Mouse (Mus musculus) limb, embryonic 12.5 days (tissue): ENCODE data around the gene Eif3f. TPM values are rescaled to one million over a fixed set of nuclear protein-coding genes. Genes with fewer than 3 reads are reported as not detected.

Source experiments
- ATAC-seq: fragments of 200-750 bp; cut with Nextera tagmentation; 2 replicates; pipeline ENCODE4 v1.8.0; 2017; ENCODE audit warnings: low read depth, moderate TSS enrichment; ENCODE audit not compliant: insufficient number of reproducible peaks, insufficient read depth, low FRiP score, low TSS enrichment
- H3K27ac ChIP-seq: fragments of 300-500 bp; sonication (generic); 2 replicates; pipeline ENCODE4 v1.5.1; 2016; ENCODE audit warnings: mild to moderate bottlenecking, moderate library complexity
- H3K27me3 ChIP-seq: fragments of 300-500 bp; sonication (generic); 2 replicates; pipeline ENCODE4 v1.6.1; 2016; ENCODE audit warnings: mild to moderate bottlenecking, moderate library complexity
- H3K36me3 ChIP-seq: fragments of 300-500 bp; sonication (generic); 2 replicates; pipeline ENCODE4 v1.6.1; 2016; ENCODE audit warnings: mild to moderate bottlenecking, moderate library complexity
- H3K4me1 ChIP-seq: fragments of 300-500 bp; sonication (generic); replicated peaks from 2 replicates; pipeline ENCODE4 v1.6.1; 2016
- H3K4me2 ChIP-seq: fragments of 300-500 bp; sonication (generic); 2 replicates; pipeline ENCODE4 v1.6.1; 2016; ENCODE audit warnings: mild to moderate bottlenecking, moderate library complexity
- H3K4me3 ChIP-seq: fragments of 300-500 bp; sonication (generic); replicated peaks from 2 replicates; pipeline ENCODE4 v1.5.1; 2016; ENCODE audit warnings: mild to moderate bottlenecking
- H3K9ac ChIP-seq: fragments of 300-500 bp; sonication (generic); replicated peaks from 2 replicates; pipeline ENCODE4 v1.6.1; 2016; ENCODE audit warnings: mild to moderate bottlenecking, moderate library complexity
- H3K9me3 ChIP-seq: fragments of 300-500 bp; sonication (generic); 2 replicates; pipeline ENCODE4 v1.6.1; 2016; ENCODE audit warnings: mild to moderate bottlenecking, moderate library complexity
- WGBS: fragments of 180-500 bp; shearing (Covaris S2); methylation state at CpG from one replicate; pipeline ENCODE4 v1.1.7; 2016; 5-methylcytosine and 5-hydroxymethylcytosine counted together
- polyA plus RNA-seq: library from polyadenylated mRNA; unstranded; fragments of >200 nt; fragmentation: Nextera tagmentation; extraction: Ambion mirVana; gene quantifications from 2 replicates; pipeline ENCODE4 v1.2.1, GENCODE M21; 2016

The Eif3f gene
- polyA plus RNA-seq, 1 experiment from 2014 or later = 91.1 TPM

DNA sequence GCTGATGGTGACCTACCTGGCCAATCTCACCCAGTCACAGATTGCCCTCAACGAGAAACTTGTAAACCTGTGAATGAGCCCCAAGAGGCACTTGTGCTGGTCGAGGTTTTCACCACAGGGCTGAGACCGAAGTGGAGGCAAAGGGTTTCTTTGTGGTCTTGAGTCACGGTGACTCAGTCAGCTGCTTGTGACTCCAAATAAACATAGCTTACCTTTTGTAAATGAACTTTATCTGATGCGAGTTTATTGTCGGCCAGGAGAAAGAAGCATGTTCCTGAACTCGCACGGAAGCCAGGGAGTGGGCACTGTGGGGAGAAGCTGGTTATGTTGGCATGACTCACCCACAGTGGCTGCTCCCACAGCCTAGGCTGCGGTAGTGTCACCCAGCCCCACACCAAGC lies 7.2 kb downstream of the Eif3f start:
- H3K9me3 ChIP-seq = no peaks in the 10 kb centered on the region
- ATAC-seq = no peak
- no peak overlapping the region for H3K4me3 ChIP-seq
- no peak overlapping the region for H3K4me2 ChIP-seq
- no peaks in the 10 kb centered on the region for H3K4me1 ChIP-seq
- WGBS = 88% methylated on average over 9 of the region's 9 CpGs
- H3K27ac ChIP-seq = no peak overlapping the region
- H3K36me3 ChIP-seq = peaks cover 80% of the 10 kb centered on the region
- H3K27me3 ChIP-seq = no peaks in the 10 kb centered on the region
- no peak overlapping the region for H3K9ac ChIP-seq

DNA sequence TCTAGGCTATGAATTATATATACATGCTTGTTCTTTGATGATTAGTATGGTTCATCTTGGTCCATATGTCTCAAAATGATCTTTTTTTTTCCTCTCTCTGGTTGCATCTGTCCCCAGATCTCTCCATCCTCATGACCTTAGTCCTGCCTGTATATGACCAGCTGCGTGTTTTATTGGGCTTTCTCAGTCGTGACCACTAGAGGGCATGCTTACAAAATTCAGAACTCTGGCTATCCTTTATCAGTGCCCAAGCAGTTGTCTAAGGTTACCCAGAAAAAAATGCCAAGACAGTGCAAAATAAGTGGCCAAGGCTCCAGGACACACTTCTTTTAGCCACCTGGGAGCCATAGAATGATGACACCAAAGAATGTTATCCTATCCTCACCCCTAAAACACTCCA lies 9.8 kb downstream of the Eif3f start:
- Histone ChIP-seq H3K36me3 (peaks cover 62% of the 10 kb centered on the region), H3K27me3 (peaks cover 5% of the 10 kb centered on the region; the same call in 1 of the 2 replicates), H3K9me3 (no peaks in the 10 kb centered on the region), H3K9ac (no peak overlapping the region), H3K4me2 (no peak overlapping the region), H3K27ac (no peak overlapping the region), H3K4me1 (no peaks in the 10 kb centered on the region), H3K4me3 (no peak overlapping the region)
- WGBS = 4% methylated on average over 2 of the region's 2 CpGs
- peak; percentile 48; the same call in 1 of the 2 replicates for ATAC-seq

- no peak overlapping the region for H3K27ac ChIP-seq
- no peaks in the 10 kb centered on the region for H3K9me3 ChIP-seq
- H3K9ac ChIP-seq = no peak overlapping the region
- peaks cover 11% of the 10 kb centered on the region for H3K4me1 ChIP-seq
- no peak for ATAC-seq
- peaks cover 43% of the 10 kb centered on the region for H3K27me3 ChIP-seq
- no peak overlapping the region for H3K4me3 ChIP-seq
- H3K4me2 ChIP-seq = no peak overlapping the region
- peaks cover 18% of the 10 kb centered on the region for H3K36me3 ChIP-seq
Observed at GRCm38 (mm10) chr7:108948611-108949010, 14.4 kb downstream of the Eif3f start.

DNA sequence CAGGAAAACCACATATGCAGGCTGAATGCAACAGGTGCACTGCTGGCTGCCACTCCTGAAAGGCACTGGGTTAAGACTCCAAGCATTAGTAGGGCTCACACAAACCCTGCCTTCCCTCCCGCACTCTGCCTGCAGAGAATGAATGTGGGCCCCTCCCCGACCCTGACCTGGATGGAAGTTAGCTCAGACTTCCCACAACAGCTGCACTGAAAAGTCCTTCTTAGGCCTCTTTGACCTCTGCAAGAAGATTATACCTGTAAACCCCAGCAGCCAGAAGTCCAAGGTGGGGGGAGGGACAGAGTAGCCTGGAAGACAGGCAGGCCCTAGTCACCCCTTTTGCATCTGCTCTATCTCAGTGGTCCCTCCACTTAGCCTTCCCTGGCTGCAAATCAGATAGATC lies 15.1 kb downstream of the Eif3f start:
- Histone ChIP-seq H3K36me3 (peaks cover 17% of the 10 kb centered on the region), H3K9me3 (no peaks in the 10 kb centered on the region), H3K4me3 (no peak overlapping the region), H3K27ac (no peak overlapping the region), H3K4me2 (no peak overlapping the region), H3K4me1 (peaks cover 11% of the 10 kb centered on the region), H3K27me3 (peaks cover 43% of the 10 kb centered on the region), H3K9ac (no peak overlapping the region)
- WGBS = 46% methylated on average over 2 of the region's 2 CpGs
- no peak for ATAC-seq

DNA sequence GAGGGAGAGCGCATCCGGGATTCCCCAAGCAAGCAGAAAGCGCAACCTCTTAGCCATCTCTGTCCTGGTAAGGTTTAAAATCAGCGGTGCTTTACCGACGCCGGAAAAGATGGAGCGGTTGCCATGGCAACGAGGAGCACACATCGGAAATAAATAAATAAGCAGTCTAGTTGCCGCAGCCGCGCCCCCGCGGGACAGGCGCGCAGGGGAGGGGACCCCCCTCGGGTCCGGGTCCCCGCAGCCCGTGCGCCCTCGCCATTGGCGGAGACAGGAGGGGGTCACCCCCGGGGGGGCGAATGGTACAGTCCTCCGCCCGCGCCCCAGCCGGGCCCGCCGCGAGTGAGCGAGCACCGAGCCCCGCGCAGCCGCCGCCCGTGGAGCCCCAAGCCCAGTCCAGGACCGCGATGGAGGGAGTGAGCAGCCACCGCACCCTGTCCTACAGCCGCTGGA lies 16.1 kb downstream of the Eif3f start, which contains the start of gene Tub:
Gene Tub, plus strand, starts transcription at position 27 of the 450 bp plus-strand sequence.
- WGBS = under 1% methylated on average over 38 of the region's 44 CpGs

DNA sequence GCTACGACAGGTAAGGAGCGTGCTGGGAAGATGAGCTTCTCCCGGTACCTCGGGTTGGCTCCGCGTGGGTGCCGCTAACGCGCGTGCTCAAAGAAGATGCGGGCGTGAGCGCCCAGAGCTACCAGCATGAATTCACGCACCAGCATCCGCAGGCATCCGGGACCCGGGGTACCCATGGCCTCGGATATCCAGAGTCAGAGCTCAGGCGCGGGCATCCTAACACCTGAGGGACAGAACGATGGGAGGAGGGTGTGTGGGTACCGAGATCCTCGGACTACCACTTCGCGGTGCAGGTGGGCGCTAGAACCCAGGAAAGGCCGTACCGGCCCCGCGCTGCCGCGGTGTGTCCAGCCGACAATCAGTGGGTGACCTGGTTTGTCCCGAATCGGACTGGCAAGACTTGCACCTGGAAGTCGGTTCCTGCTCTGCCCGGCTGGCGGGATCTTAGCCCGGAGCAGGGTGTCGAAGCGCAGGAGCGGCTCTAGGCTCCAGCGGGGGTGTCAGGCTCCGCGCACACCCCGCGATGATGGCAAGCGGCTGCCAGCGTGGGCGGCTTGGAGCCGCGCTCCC lies 16.6 kb downstream of the Eif3f start:
- under 1% methylated on average over 52 of the region's 52 CpGs for WGBS
- Histone ChIP-seq H3K4me1 (peaks cover 11% of the 10 kb centered on the region), H3K27me3 (peaks cover 43% of the 10 kb centered on the region), H3K4me2 (peak overlapping the region; percentile 99), H3K36me3 (0 out of 2 replicates have a peak, but pooled peaks cover 7% of the 10 kb centered on the region), H3K9ac (peak overlapping the region; percentile 57), H3K27ac (no peak overlapping the region), H3K4me3 (peak overlapping the region; percentile 64), H3K9me3 (no peaks in the 10 kb centered on the region)
- ATAC-seq = peak; percentile 28

More for the DNA sequence above, 16.1 kb downstream of the Eif3f start, which contains the start of gene Tub:
- peaks cover 11% of the 10 kb centered on the region for H3K4me1 ChIP-seq
- peaks cover 43% of the 10 kb centered on the region for H3K27me3 ChIP-seq
- ATAC-seq = peak; percentile 48
- H3K9ac ChIP-seq = peak within 1 kb of the TSS; percentile 57
- no peaks in the 10 kb centered on the region for H3K9me3 ChIP-seq
- H3K36me3 ChIP-seq = peaks cover 9% of the 10 kb centered on the region; the same call in 1 of the 2 replicates
- H3K27ac ChIP-seq = no peak within 1 kb of the TSS
- H3K4me3 ChIP-seq = peak within 1 kb of the TSS; percentile 64
- peak within 1 kb of the TSS; percentile 99 for H3K4me2 ChIP-seq

GRCm38 (mm10) chr7:108952801-108953200 lies 18.6 kb downstream of the Eif3f start:
- ATAC-seq = no peak
- 89% methylated on average over 6 of the region's 6 CpGs for WGBS
- no peaks in the 10 kb centered on the region for H3K9me3 ChIP-seq
- H3K4me3 ChIP-seq = no peak overlapping the region
- H3K27ac ChIP-seq = no peak overlapping the region
- no peaks in the 10 kb centered on the region for H3K36me3 ChIP-seq
- H3K4me1 ChIP-seq = peaks cover 11% of the 10 kb centered on the region
- H3K4me2 ChIP-seq = no peak overlapping the region
- no peak overlapping the region for H3K9ac ChIP-seq
- H3K27me3 ChIP-seq = peaks cover 43% of the 10 kb centered on the region

- Histone ChIP-seq H3K9me3 (no peaks in the 10 kb centered on the region), H3K9ac (no peak overlapping the region), H3K4me2 (no peak overlapping the region), H3K27me3 (peaks cover 36% of the 10 kb centered on the region), H3K4me3 (no peak overlapping the region), H3K4me1 (peaks cover 11% of the 10 kb centered on the region), H3K27ac (no peak overlapping the region), H3K36me3 (no peaks in the 10 kb centered on the region)
- no peak for ATAC-seq
- WGBS = 62% methylated on average over 4 of the region's 4 CpGs
Observed at GRCm38 (mm10) chr7:108954185-108954584, 20.0 kb downstream of the Eif3f start.

GRCm38 (mm10) chr7:108957734-108958133 lies 23.5 kb downstream of the Eif3f start:
- H3K27me3 ChIP-seq = peaks cover 5% of the 10 kb centered on the region; the same call in 1 of the 2 replicates
- H3K4me1 ChIP-seq = no peaks in the 10 kb centered on the region
- H3K9ac ChIP-seq = no peak overlapping the region
- WGBS = 78% methylated on average over 2 of the region's 2 CpGs
- H3K36me3 ChIP-seq = no peaks in the 10 kb centered on the region
- no peak overlapping the region for H3K27ac ChIP-seq
- ATAC-seq = no peak
- no peak overlapping the region for H3K4me3 ChIP-seq
- no peaks in the 10 kb centered on the region for H3K9me3 ChIP-seq
- H3K4me2 ChIP-seq = no peak overlapping the region

DNA sequence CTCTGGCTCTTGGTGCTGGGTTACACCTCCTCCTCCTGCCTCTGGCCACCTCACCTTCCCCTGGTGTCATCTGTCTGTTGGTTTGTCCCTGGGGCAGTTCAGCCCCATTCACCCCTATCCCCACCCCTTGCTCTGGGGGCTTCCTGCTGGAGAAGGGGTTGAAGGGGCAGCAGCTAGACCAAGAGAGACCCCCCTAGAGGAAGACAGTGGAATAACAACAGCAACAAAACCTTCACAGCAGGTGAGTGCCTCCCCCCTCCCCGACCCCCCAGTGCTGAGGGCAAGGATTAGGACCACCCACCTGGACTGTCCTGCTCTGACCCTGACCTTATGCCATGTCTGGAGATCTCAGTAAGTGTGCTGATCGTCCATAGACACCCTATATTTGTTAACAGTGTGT lies 31.8 kb downstream of the Eif3f start:
- no peaks in the 10 kb centered on the region for H3K9me3 ChIP-seq
- peaks cover 4% of the 10 kb centered on the region for H3K27me3 ChIP-seq
- no peak overlapping the region for H3K4me3 ChIP-seq
- H3K27ac ChIP-seq = no peak overlapping the region
- peak; percentile 18; the same call in 1 of the 2 replicates for ATAC-seq
- no peaks in the 10 kb centered on the region for H3K36me3 ChIP-seq
- WGBS = 25% methylated on average over 2 of the region's 2 CpGs
- H3K4me2 ChIP-seq = no peak overlapping the region
- no peak overlapping the region for H3K9ac ChIP-seq
- no peaks in the 10 kb centered on the region for H3K4me1 ChIP-seq

DNA sequence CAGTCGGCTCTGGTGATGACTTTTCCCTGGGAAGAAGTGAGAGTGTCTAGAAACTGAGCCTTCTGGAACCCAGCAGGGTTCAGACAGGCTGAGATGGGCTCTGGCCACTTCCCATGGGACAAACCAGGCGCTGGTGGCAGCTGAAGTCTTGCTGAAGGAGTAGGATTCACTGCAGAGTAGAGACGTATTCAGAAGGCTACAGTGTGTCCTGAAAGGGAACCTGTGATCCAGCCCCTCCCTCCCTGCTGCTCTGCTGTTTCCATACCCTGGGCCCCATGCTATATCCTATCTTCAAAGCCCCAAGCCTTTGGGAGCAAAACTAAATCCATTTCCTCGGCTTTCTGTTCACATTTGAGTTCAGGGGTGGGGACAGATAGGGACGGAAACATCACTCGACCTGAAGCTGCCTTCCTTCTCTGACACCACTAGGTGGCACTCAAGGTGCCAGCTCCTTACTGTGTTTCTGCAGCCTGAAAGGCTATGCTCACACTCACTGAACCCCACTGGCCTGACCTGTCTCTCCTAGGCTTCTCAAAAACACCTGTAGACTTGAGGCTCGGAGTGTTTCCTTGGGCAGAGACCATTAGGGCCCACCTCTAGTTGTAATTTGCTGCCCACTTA lies 32.6 kb downstream of the Eif3f start:
- 33% methylated on average over 7 of the region's 7 CpGs for WGBS
- Histone ChIP-seq H3K27me3 (peaks cover 4% of the 10 kb centered on the region), H3K9ac (no peak overlapping the region), H3K4me1 (no peaks in the 10 kb centered on the region), H3K27ac (no peak overlapping the region), H3K4me3 (no peak overlapping the region), H3K4me2 (no peak overlapping the region), H3K36me3 (no peaks in the 10 kb centered on the region), H3K9me3 (no peaks in the 10 kb centered on the region)
- no peak for ATAC-seq
